ENCODE assay signal across 22 mouse cellular contexts in genomic region chr12:53484924-53485323, GRCm38 (mm10).
DNase-seq lines count a peak whose midpoint lies in the region; ATAC-seq lines count a peak whose summit lies in the region.
"Had no signal": no experiment of that assay in that cellular context is flagged by ENCODE, and none has a peak within 500 bp of the region (broad histone marks: within the 10 kb centered on the region; RNA-seq: fewer than 3 reads in every experiment).

No protein-coding gene starts in this region.

- H3K27ac ChIP-seq in heart, embryonic 11.5 days (ENCODE audit: low read depth, low read length) = no peak overlapping the region
- H3K27ac ChIP-seq: embryonic facial prominence, embryonic 13.5 days; embryonic facial prominence, embryonic 15.5 days; forebrain, embryonic 10.5 days; forebrain, embryonic 12.5 days had no signal

- H3K36me3 ChIP-seq in heart, embryonic 11.5 days (ENCODE audit: control insufficient read depth, insufficient read depth, low read length) = no peaks in the 10 kb centered on the region
- H3K36me3 ChIP-seq: embryonic facial prominence, embryonic 13.5 days; embryonic facial prominence, embryonic 15.5 days; forebrain, embryonic 10.5 days; forebrain, embryonic 12.5 days had no signal

- H3K9ac ChIP-seq in heart, embryonic 11.5 days (ENCODE audit: low read depth, low read length) = no peak overlapping the region
- H3K9ac ChIP-seq: embryonic facial prominence, embryonic 13.5 days; embryonic facial prominence, embryonic 15.5 days; forebrain, embryonic 12.5 days had no signal

- peak; percentile 22 for DNase-seq in embryo, embryonic 10 days (ENCODE audit: low spot score)
- DNase-seq in embryo, embryonic 9.5 days (ENCODE audit: extremely low spot score) = no peak
- DNase-seq in heart, adult 11 months = peak; percentile 53
- DNase-seq in cerebellum, adult 11-12 months = no peak
- DNase-seq: adrenal gland, adult 2 months; adrenal gland, postnatal 10 days; adrenal gland, postnatal 25 days; B cell, adult 2 months; cerebellum, adult 11 months; cerebellum, adult 2 months; cerebellum, adult 9-10 months; cerebellum, postnatal 14 days; cerebellum, postnatal 36 days had no signal

- H3K4me2 ChIP-seq in heart, embryonic 11.5 days = no peak overlapping the region
- H3K4me2 ChIP-seq: embryonic facial prominence, embryonic 13.5 days; embryonic facial prominence, embryonic 15.5 days; forebrain, embryonic 12.5 days had no signal

- no peaks in the 10 kb centered on the region for H3K9me3 ChIP-seq in heart, embryonic 11.5 days (replicated peaks; ENCODE audit: control insufficient read depth, low read length)
- H3K9me3 ChIP-seq: embryonic facial prominence, embryonic 13.5 days; embryonic facial prominence, embryonic 15.5 days; forebrain, embryonic 10.5 days; forebrain, embryonic 12.5 days had no signal

- H3K27me3 ChIP-seq in heart, embryonic 11.5 days (ENCODE audit: control insufficient read depth, insufficient read depth, low read length) = no peaks in the 10 kb centered on the region
- H3K27me3 ChIP-seq: embryonic facial prominence, embryonic 13.5 days; embryonic facial prominence, embryonic 15.5 days; forebrain, embryonic 12.5 days had no signal

- H3K4me1 ChIP-seq in heart, embryonic 11.5 days (ENCODE audit: control insufficient read depth, insufficient read depth, low read length) = no peaks in the 10 kb centered on the region
- H3K4me1 ChIP-seq: embryonic facial prominence, embryonic 13.5 days; embryonic facial prominence, embryonic 15.5 days; forebrain, embryonic 12.5 days had no signal

- H3K4me3 ChIP-seq in heart, embryonic 11.5 days (ENCODE audit: low read depth, low read length) = no peak overlapping the region
- H3K4me3 ChIP-seq: embryonic facial prominence, embryonic 13.5 days; embryonic facial prominence, embryonic 15.5 days; erythroblast, embryonic 14.5 days; forebrain, embryonic 10.5 days; forebrain, embryonic 12.5 days had no signal

- WGBS in heart, embryonic 11.5 days (ENCODE audit: insufficient replicate concordance) = 71% methylated on average over 6 of the region's 6 CpGs

- ATAC-seq in heart, embryonic 11.5 days (replicated peaks; ENCODE audit: insufficient number of reproducible peaks, low FRiP score, low TSS enrichment) = no peak
- ATAC-seq: CD4-positive, CD25-positive, alpha-beta regulatory T cell, adult 4 months; forebrain, embryonic 14.5 days; forebrain, embryonic 16.5 days had no signal

Comparison
In these comparisons a context has a peak if more than half of its experiments do, and no peak if none do; other contexts are left out.
1. DNase-seq: peak in embryo, embryonic 10 days (single experiment) and heart, adult 11 months (single experiment); none in embryo, embryonic 9.5 days (single experiment) and cerebellum, adult 11-12 months (single experiment).